Mouse (Mus musculus) frontal cortex, adult (tissue): ENCODE results near the gene Tiam2.

ENCODE experiments used
- ATAC-seq: cut with Nextera tagmentation; 2 replicates; pipeline ENCODE4 v1.9.2; 2017; ENCODE audit warnings: mild to moderate bottlenecking, moderate library complexity, mixed read lengths; ENCODE audit not compliant: low TSS enrichment

Tiam2 gene

GRCm38 (mm10) chr17:3326148-3326902 lies at the start of gene Tiam2:
Tiam2 (plus strand) TSS chr17:3326573.
- no peak; the same call in 1 of the 2 replicates for ATAC-seq

- ATAC-seq = no peak
These were observed 46.1 kb upstream of the Tiam2 start for GRCm38 (mm10) chr17:3280321-3280720.

GRCm38 (mm10) chr17:3281939-3282338 lies 44.4 kb upstream of the Tiam2 start:
- ATAC-seq = no peak

GRCm38 (mm10) chr17:3285030-3285671 lies 41.2 kb upstream of the Tiam2 start:
- ATAC-seq = no peak

GRCm38 (mm10) chr17:3286123-3286825 lies 40.1 kb upstream of the Tiam2 start:
- ATAC-seq = no peak

- ATAC-seq = no peak
These were observed 38.0 kb upstream of the Tiam2 start for GRCm38 (mm10) chr17:3288341-3288740.

- no peak for ATAC-seq
These were observed 31.3 kb upstream of the Tiam2 start for GRCm38 (mm10) chr17:3295097-3295496.

- ATAC-seq = no peak
These were observed 26.9 kb upstream of the Tiam2 start for GRCm38 (mm10) chr17:3299487-3299886.

GRCm38 (mm10) chr17:3305926-3306325 lies 20.4 kb upstream of the Tiam2 start:
- no peak for ATAC-seq

- peak; percentile 78 for ATAC-seq
These were observed 12.4 kb upstream of the Tiam2 start for GRCm38 (mm10) chr17:3313711-3314624.

GRCm38 (mm10) chr17:3314625-3315020 lies 11.8 kb upstream of the Tiam2 start:
- no peak for ATAC-seq

- no peak for ATAC-seq
These were observed 10.8 kb upstream of the Tiam2 start for GRCm38 (mm10) chr17:3315581-3315980.

GRCm38 (mm10) chr17:3326903-3327279 lies 518 bp downstream of the Tiam2 start:
- ATAC-seq = no peak

GRCm38 (mm10) chr17:3327335-3327734 lies 962 bp downstream of the Tiam2 start:
- ATAC-seq = no peak

- ATAC-seq = no peak
These were observed 2.4 kb downstream of the Tiam2 start for GRCm38 (mm10) chr17:3328820-3329219.

- ATAC-seq = no peak
These were observed 3.1 kb downstream of the Tiam2 start for GRCm38 (mm10) chr17:3329429-3329828.

GRCm38 (mm10) chr17:3331721-3332461 lies 5.5 kb downstream of the Tiam2 start:
- no peak for ATAC-seq

GRCm38 (mm10) chr17:3336161-3336739 lies 9.9 kb downstream of the Tiam2 start:
- ATAC-seq = no peak

- no peak for ATAC-seq
These were observed 10.6 kb downstream of the Tiam2 start for GRCm38 (mm10) chr17:3336887-3337524.

- ATAC-seq = no peak
These were observed 11.1 kb downstream of the Tiam2 start for GRCm38 (mm10) chr17:3337525-3337888.
